Mouse (Mus musculus): ENCODE data around the gene Fam71e1.

DNA sequence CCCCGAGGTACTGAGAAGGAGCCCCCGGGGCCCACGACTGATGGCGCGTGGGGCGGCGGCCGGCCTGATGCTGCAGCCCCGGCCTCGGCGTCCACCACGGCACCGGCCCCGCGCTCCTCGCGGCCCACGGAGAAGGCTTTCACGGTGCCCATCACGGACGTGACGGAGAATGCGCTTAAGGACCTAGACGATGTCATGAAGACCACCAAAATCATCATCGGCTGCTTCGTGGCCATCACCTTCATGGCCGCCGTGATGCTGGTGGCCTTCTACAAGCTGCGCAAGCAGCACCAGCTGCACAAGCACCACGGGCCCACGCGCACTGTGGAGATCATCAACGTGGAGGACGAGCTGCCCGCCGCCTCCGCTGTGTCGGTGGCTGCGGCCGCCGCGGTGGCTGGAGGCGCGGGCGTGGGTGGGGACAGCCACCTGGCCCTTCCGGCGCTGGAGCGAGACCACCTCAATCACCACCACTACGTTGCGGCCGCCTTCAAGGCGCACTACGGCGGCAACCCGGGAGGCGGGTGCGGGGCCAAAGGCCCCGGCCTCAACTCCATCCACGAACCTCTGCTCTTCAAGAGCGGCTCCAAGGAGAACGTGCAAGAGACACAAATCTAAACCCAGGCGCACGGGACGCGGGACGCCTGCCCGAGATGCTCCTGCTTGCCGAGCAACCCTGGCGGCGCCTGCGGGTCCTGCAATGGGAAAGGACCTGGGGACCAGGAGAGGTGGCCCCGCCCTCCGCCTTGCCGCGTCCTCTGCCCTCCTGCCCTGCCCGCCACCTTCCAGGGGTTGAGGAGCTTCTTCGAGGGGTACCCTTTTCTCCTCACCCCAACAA, 33.9 kb upstream of the Fam71e1 start:
- no peak for TF ChIP-seq CTCF (IDR thresholded peaks at IDR 0.05; ENCODE audit: insufficient read depth, low read length)
- TF ChIP-seq POLR2A (IDR thresholded peaks at IDR 0.05; ENCODE audit: borderline replicate concordance, extremely low read depth, low read depth, low read length), result no peak
